Mouse (Mus musculus): ENCODE measurements around the gene Exoc6b. TPM values are rescaled to one million over a fixed set of nuclear protein-coding genes. Genes with fewer than 3 reads are reported as not detected.
A peak's percentile ranks its signal among the peaks of the same experiment; 100 is the strongest.
"Not testable (repeated sequence)": the region's sequence is repeated elsewhere in the genome, so short reads cannot be mapped to it uniquely, and the experiment has no call there.

Gene Exoc6b
- total RNA-seq, 1 experiment from 2014 or later = 55.0 TPM

- DNase-seq = no peak
Observed at GRCm38 (mm10) chr6:84630276-84630675, 439.0 kb downstream of the Exoc6b start.

- DNase-seq = no peak
Observed at GRCm38 (mm10) chr6:84628831-84629230, 440.5 kb downstream of the Exoc6b start.

- DNase-seq = no peak
Observed at GRCm38 (mm10) chr6:84626398-84626797, 442.9 kb downstream of the Exoc6b start.

GRCm38 (mm10) chr6:84619166-84619565 is 450.1 kb downstream of the Exoc6b start:
- no peak for DNase-seq

GRCm38 (mm10) chr6:84617051-84617450 is 452.3 kb downstream of the Exoc6b start:
- DNase-seq = no peak

- no peak for DNase-seq
Observed at GRCm38 (mm10) chr6:84616586-84616985, 452.7 kb downstream of the Exoc6b start.

- DNase-seq = no peak
Observed at GRCm38 (mm10) chr6:84613561-84613960, 455.8 kb downstream of the Exoc6b start.

- no peak for DNase-seq
Observed at GRCm38 (mm10) chr6:84601136-84601889, 468.0 kb downstream of the Exoc6b start.

GRCm38 (mm10) chr6:84599296-84599695 is 470.0 kb downstream of the Exoc6b start:
- DNase-seq = not testable (repeated sequence)

- no peak for DNase-seq
Observed at GRCm38 (mm10) chr6:84598725-84599124, 470.6 kb downstream of the Exoc6b start.

- no peak for DNase-seq
Observed at GRCm38 (mm10) chr6:84594626-84595025, 474.7 kb downstream of the Exoc6b start.

GRCm38 (mm10) chr6:84593693-84594092 is 475.6 kb downstream of the Exoc6b start, which contains the start of gene Cyp26b1:
Cyp26b1 (minus strand) TSS chr6:84593908.
- no peak for DNase-seq

- DNase-seq = no peak
Observed at GRCm38 (mm10) chr6:84590961-84591745, 478.2 kb downstream of the Exoc6b start.

GRCm38 (mm10) chr6:84589742-84590686 is 479.3 kb downstream of the Exoc6b start:
- peak; percentile 88 for DNase-seq

- peak; percentile 65 for DNase-seq
Observed at GRCm38 (mm10) chr6:84588895-84589652, 480.2 kb downstream of the Exoc6b start.

- DNase-seq = peak; percentile 53
Observed at GRCm38 (mm10) chr6:84588221-84588894, 481.0 kb downstream of the Exoc6b start.

GRCm38 (mm10) chr6:84587471-84588101 is 481.7 kb downstream of the Exoc6b start:
- DNase-seq = peak; percentile 70

GRCm38 (mm10) chr6:84586551-84587200 is 482.6 kb downstream of the Exoc6b start:
- no peak for DNase-seq

- DNase-seq = no peak
Observed at GRCm38 (mm10) chr6:84585686-84586300, 483.5 kb downstream of the Exoc6b start.
